Mouse (Mus musculus) kidney, postnatal 10 days (tissue): ENCODE results near the gene Josd2.

Experiments used
- DNase-seq: peaks from one replicate; pipeline ENCODE4 v3.0.0; 2021; ENCODE audit warnings: mixed read lengths

Gene Josd2

DNA sequence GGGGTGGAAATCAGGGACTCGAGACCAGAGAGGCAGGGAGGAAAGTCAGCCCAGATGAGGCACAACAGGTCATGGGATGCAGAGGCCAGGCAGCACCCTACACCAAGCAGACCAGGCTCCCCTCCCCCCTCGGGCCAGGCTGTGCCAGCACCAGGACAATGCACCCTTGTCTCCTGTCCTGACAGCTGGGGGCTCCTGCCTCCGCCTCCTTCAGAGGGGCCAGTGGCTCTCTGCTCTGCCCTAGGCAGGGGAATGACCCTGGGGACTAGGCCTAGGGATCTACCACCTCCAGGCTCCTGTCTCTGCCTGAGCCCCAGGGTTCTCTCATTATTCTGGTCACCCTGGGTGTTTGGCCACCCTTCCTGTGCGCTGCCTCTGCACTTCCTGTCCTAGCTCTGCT lies 6.6 kb downstream of the Josd2 start:
- DNase-seq, result no peak

DNA sequence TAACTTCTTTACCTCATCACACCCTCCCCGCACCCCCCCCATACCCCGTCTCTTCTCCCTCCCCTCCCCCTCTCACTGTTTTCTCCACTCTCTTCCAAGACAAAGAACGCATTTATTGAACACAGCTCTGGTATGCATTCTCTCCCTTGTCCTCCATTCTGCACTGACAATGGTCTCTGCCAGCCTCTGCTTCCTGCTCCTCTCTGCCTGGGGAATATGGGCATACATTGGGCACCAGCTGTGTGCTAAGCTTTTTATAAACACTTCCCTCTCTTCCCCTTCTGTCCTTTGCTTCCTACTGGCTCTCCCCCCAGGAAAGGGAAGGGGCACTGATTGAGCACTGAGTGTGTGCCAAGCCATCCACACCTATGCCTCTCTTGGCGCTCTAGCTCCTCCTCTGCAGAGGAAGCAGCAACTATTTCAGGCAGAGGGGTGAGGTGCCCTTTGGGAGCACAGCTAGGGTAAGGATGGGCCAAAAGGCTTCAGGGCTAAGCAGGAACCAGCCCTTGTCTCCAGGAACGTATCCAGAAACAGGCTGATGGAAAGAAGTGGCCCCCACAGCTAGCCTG lies 7.3 kb downstream of the Josd2 start:
- DNase-seq, result no peak

DNA sequence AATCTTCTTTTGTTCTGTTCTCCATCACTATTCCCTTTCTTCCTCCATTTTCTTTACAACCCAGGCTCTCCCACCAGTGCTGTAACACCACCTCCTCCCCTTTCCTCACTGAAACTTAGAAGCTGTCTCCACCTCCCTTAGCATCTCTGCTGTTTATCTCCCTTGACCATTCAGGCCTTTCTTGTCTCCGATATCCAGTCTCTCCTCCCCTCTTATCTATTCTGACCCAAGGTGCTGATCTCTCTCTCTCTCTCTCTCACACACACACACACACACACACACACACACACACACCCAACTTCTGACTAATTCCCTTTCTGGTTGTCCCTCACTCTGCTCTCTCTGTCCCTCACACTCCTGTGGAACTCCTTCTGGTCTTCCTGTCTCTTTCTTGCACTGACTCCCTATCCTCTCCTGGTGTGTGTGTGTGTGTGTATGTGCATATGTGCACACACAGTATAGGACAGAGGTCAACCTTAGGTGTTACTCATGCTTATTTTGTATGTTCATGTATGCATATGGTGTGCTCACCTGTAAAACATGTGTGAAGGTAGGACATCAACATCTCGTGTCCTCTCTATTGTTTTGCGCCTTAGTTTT lies 15.2 kb downstream of the Josd2 start:
- DNase-seq, result no peak

- peak; percentile 2 for DNase-seq
Observed at GRCm38 (mm10) chr7:44484109-44484508, 16.3 kb downstream of the Josd2 start.

GRCm38 (mm10) chr7:44484841-44485571 lies 17.2 kb downstream of the Josd2 start:
- peak; percentile 84 for DNase-seq

GRCm38 (mm10) chr7:44485572-44486195 lies 17.9 kb downstream of the Josd2 start:
- peak; percentile 3 for DNase-seq

DNA sequence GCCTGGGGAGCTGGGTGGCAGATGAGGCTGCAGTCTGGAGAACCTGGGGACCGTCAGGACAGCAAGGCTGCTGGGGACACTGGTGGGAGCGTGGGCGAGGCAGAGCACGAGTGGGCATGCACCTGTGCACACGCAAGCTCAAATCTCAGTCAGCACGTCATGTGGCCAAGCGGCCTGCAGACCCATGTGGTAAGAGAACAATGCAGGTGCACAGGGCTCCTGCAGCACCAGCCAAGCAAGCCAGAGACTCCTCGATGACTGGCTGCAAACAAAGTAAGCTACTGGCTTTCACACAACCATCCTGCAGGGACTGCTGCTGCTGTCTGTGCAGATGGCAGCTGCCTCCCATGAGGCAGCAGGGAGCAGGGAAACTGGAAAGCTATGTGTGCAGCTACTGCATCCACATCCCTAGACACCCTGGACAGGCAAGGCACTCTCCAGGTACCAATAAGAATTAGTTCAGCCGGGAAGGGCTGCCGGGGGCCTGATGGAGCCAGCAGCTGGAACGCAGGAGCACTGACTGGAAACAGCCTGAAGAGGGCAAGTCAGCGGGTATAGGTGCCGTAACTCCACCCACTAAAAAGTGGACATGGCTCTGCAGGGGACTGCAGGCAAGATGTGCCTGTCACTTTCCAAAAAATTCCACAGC lies 19.3 kb downstream of the Josd2 start:
- peak; percentile 4 for DNase-seq

GRCm38 (mm10) chr7:44487936-44488335 lies 20.2 kb downstream of the Josd2 start:
- DNase-seq, result peak; percentile 2

DNA sequence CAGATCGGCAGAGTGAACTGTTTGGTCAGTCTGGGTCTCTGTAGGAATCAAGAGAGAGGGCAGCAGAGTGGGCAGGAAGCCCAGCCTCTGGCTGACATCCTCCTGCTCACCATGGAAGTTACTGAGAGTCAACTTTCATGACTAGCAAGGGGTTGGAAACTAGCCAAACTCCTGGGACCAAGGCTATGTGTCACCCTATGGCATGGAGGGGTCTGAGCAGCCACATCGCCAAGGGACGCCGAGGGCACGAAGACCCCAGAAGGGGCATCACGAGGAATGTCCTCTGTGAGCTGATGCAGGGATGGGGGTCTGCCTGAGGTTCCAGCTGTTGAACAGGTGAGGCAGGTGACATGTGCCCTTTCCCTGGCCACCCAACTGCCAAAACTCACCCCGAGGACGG lies 20.8 kb downstream of the Josd2 start:
- peak; percentile 5 for DNase-seq

DNA sequence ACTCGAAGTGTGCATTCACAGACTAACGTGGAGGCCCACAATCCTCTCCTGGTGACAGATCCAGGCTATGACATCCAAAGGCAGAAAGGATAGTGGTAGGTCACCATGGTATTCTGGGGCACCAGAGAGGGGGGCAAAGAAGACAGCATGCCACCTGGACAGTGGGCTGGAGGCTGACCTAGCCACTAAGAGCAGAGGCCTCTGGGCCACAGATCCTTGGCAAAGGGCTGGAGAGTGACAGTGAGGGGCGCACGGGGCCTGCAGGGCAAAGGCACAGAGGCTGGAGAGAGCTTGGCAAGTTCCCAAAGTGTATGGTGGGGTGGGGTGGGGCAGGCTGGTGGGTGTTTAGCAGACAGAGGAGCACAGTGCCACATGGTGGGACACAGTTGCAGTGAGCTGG lies 22.5 kb downstream of the Josd2 start:
- DNase-seq, result peak; percentile 7

- DNase-seq, result peak; percentile 3
Observed at GRCm38 (mm10) chr7:44491391-44491790, 23.6 kb downstream of the Josd2 start.

- DNase-seq, result peak; percentile 5
Observed at GRCm38 (mm10) chr7:44492166-44492826, 24.5 kb downstream of the Josd2 start.

DNA sequence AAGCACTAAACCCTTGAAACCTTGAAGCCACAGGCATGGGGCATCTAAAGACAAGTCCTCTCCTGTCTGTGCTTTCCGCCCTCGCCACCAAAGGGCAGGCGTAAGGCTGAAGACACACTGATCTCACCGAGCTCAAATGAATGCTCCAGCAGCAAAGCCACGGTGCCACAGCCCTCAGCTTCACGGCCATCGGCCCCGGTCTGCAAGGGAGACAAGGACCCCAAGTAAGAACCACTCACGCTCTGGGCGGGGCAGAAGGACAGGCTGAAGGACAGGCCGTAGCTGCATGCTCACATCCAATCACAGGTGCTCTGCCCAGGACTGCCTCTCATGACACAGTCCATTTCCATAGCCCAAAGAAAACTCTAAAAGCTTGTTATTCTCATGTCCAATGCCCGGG lies 26.9 kb downstream of the Josd2 start:
- DNase-seq, result peak; percentile 5

GRCm38 (mm10) chr7:44495086-44495485 lies 27.3 kb downstream of the Josd2 start:
- DNase-seq, result peak; percentile 5

DNA sequence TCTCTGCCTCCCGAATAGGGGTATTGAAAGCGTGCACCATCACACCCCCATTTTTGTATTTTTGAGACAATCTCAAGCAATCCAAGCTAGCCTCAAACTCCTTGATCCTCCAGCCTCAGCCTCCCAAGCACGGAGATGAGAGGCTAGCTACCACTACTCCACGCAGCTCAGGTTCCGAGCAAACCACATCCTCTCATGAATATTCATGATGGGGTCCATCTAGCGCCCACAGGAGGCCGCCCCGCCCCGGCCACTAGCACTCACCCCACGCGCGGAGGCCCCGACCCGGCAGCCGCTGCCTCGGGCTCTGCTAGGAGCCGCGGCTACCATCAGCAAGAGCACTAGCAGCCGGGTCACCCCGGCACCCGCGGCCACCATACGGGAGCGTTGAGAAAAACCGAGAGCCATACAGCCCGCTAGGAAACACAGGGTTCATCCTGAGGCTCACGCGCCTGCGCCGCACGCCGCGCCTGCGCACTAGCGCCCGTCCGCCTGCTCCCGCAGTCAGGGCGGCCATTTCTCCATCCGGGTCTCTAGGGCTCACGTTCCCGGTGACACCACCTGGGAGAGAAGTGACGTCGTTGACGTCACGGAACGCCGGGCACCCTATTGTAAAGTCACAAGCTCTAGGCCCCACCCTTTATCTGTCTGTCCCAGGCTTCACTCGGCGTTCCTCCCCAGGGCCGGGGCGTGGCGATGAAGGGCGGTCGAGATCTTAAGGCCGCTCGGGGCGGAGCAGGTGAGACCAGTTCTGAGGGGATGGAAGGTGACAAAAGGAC lies 28.4 kb downstream of the Josd2 start, which contains the start of the genes Emc10 and Fam71e1:
Emc10 (minus strand) TSS at position 538 of the 779 bp plus-strand sequence.
Fam71e1 (plus strand) TSS at position 590 of the 779 bp plus-strand sequence.
- DNase-seq, result peak; percentile 99

- DNase-seq, result no peak
Observed at GRCm38 (mm10) chr7:44496771-44497109, 29.0 kb downstream of the Josd2 start.

- DNase-seq, result peak; percentile 18
Observed at GRCm38 (mm10) chr7:44497361-44498055, 29.7 kb downstream of the Josd2 start.

- no peak for DNase-seq
Observed at GRCm38 (mm10) chr7:44498922-44499321, 31.1 kb downstream of the Josd2 start.

DNA sequence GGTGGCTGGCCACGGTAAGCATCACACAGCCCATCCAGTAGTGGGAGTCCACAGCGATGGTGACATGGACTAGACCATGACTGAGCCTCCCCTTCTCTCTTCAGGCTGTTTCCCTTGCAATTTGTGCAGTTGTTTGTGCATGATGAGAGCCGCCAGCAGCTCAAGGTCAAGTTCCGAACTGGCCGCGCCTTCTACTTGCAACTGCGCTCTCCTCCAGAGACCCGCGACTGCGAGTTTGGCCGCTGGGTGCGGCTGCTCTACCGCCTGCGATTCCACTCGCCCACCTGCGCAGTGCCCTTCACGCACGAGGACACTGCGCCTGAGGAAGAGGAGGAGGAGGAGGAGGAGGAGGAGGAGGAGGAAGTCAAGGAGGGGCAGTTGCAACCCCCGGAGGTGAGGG lies 32.3 kb downstream of the Josd2 start:
- peak; percentile 4 for DNase-seq

GRCm38 (mm10) chr7:44501563-44502115 lies 33.9 kb downstream of the Josd2 start:
- DNase-seq, result peak; percentile 84

DNA sequence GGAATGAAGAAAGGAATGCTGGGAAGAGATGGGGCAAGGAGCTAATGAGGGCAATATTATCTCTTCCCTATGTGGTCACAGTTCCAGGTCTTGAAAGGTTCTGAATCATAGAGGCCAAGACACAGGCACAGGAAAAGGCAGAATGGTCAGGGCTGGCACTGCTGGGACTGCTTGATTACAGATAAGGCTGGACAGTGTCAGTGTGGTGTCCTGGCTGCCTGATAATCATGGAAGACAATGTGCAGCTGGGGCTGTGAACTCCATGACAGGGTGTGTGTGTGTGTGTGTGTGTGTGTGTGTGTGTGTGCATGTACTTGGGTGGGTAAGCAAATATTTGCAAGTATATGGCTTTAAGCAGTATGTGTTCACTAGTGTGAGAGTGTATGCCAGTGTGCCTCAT lies 39.7 kb downstream of the Josd2 start:
- no peak for DNase-seq
